Mouse (Mus musculus) gastrocnemius, postnatal 4 days (tissue): ENCODE measurements around the gene Olfr472. TPM values are rescaled to one million over a fixed set of nuclear protein-coding genes. Genes with fewer than 3 reads are reported as not detected.
"Not testable (repeated sequence)": the region's sequence is repeated elsewhere in the genome, so short reads cannot be mapped to it uniquely, and the experiment has no call there.

Experiments
- DNase-seq, 2 experiments: peaks; one replicate each; pipeline ENCODE4 v3.0.0; 2021 to 2022; ENCODE audit warnings: low spot score in 2 of 2, mixed read lengths in 2 of 2
- long read RNA-seq, 2 experiments: library from polyadenylated mRNA; stranded (forward); transcript quantifications; one replicate each; pipeline ENCODE4 v2.0.0; 2021
- total RNA-seq, 2 experiments: library from RNA; stranded (reverse); gene quantifications; 2 replicates each; pipeline ENCODE4 v1.2.3; 2021

The Olfr472 gene
- not detected for total RNA-seq
- long read RNA-seq, experiment 1, result 0 reads
- long read RNA-seq, experiment 2, result 0 reads

DNA sequence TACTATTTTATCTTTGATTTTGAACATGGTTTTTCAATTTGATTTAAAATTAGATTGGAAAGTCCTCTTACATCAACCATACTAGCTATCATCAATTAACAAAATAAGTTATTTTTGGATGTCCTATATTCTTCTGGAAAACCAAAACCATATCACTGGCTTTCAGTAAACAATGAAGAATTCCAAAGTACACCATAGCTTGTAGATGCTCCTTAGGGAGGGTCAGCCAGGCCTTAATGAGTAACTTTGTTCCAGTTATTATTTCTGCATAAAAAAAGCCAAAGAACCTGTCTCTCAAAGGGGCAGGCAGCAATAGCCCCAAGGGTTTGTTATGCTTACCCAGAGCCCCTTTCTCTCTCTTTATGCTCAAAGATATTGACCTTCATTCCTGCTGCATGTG is at the start of gene Olfr472:
Gene Olfr472, plus strand, starts transcription at position 301 of the 400 bp plus-strand sequence.
- DNase-seq, result no peak

DNA sequence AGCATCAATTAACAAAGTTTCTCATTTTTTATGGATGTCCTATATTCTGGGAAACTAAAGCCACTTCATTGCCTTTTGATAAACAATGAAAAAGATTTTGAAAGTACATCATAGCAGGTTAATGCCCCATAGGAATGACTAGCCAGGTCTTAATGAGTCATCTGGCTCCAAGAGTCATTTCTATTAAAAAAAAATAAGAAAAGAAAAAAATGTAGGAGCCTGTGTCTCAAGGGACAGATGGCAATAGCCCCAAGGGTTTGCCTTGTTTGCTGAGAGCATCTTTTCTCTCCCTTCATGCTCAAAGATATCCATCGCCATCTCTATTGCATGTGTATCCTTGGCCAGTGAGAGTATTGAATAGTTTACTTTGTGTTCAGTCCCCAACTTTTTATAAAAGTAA is 32.4 kb downstream of the Olfr472 start, which contains the start of gene Olfr473:
Gene Olfr473, plus strand, starts transcription at position 301 of the 400 bp plus-strand sequence.
- no peak for DNase-seq

DNA sequence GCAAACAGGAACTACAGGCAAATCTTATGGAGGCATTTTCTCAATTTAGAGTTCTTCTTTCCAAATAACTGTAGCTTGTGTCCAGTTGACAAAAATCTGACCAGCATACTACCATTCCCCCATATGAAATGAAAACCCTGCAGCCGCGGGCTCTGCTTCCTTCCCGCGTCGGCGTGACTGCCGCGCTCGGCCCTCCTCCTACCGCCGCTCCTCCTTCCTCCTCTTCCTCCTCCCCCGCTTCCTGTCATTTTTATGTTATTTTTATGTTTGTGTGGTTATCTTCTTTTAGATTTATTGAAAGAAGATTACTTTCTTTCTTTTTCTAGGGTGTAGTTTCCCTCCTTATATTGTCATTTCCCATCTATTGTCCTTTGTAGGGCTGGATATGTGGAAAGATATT is 54.8 kb downstream of the Olfr472 start:
- DNase-seq, result not testable (repeated sequence)

DNA sequence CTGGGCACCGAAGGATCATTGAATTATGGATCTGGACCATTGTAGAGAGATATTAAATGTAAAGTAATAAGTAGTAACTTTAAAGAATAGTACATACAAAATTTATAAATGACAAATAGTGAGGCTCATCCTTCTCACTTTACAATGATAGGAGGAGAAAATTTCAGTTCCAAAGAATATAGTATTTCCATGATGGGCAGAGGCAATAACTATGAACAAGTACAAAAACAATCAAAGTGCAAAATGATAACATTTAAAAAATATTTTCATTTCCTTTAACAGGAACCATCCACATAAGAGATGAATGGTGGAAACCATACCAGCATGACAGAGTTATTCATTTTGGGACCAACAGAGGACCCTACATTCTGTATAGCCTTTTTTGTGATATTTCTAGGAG is 56.6 kb downstream of the Olfr472 start, which contains the start of gene Olfr474:
Gene Olfr474, plus strand, starts transcription at position 301 of the 400 bp plus-strand sequence.
- DNase-seq, result no peak

Other genes starting within 250 kb of the Olfr472 start
- under 1 TPM in 1 of 2 experiments, not detected in 1; 0.25 TPM for gene Cyb5r2, start 139.9 kb upstream of the Olfr472 start, total RNA-seq
- not detected for gene Ovch2, start 96.7 kb upstream of the Olfr472 start, total RNA-seq
- gene Olfr467, start 85.6 kb upstream of the Olfr472 start, total RNA-seq, result not detected
- not detected for gene Olfr469, start 72.4 kb upstream of the Olfr472 start, total RNA-seq
- gene Olfr470, start 50.4 kb upstream of the Olfr472 start, total RNA-seq, result not detected
- not detected for gene Olfr473, start 32.5 kb downstream of the Olfr472 start, total RNA-seq
- not detected for gene Olfr474, start 56.7 kb downstream of the Olfr472 start, total RNA-seq
- not detected for gene Olfr476, start 66.9 kb downstream of the Olfr472 start, total RNA-seq
- not detected for gene Olfr477, start 88.8 kb downstream of the Olfr472 start, total RNA-seq
- not detected for gene Olfr478, start 136.1 kb downstream of the Olfr472 start, total RNA-seq
- not detected for gene Olfr479, start 152.8 kb downstream of the Olfr472 start, total RNA-seq
- not detected for gene Olfr480, start 169.4 kb downstream of the Olfr472 start, total RNA-seq
- not detected for gene Olfr481, start 182.0 kb downstream of the Olfr472 start, total RNA-seq
- gene Olfr482, start 199.7 kb downstream of the Olfr472 start, total RNA-seq, result under 1 TPM; 0.62 to 0.74 TPM
- gene Olfr483, start 202.9 kb downstream of the Olfr472 start, total RNA-seq, result not detected
- not detected for gene Olfr484, start 229.5 kb downstream of the Olfr472 start, total RNA-seq